Mouse (Mus musculus): ENCODE results near the gene Lrig2. TPM values are rescaled to one million over a fixed set of nuclear protein-coding genes. Genes with fewer than 3 reads are reported as not detected.

Gene Lrig2
- polyA plus RNA-seq, 1 experiment from 2014 or later, result 30.7 TPM

GRCm38 (mm10) chr3:104517161-104517560, 5.4 kb upstream of the Lrig2 start:
- H3K4me3 ChIP-seq (ENCODE audit: low read depth, low read length), result no peak overlapping the region
- no peaks in the 10 kb centered on the region for H3K27me3 ChIP-seq (ENCODE audit: control insufficient read depth, insufficient read depth, low read depth, low read length)
- no peaks in the 10 kb centered on the region for H3K36me3 ChIP-seq (ENCODE audit: control insufficient read depth, insufficient read depth, low read length)
- H3K9me3 ChIP-seq (replicated peaks; ENCODE audit: control insufficient read depth, low read length, poor library complexity, severe bottlenecking), result no peaks in the 10 kb centered on the region
- H3K4me2 ChIP-seq (ENCODE audit: low read length), result no peak overlapping the region
- no peak overlapping the region for H3K27ac ChIP-seq (ENCODE audit: low read length)
- H3K9ac ChIP-seq (ENCODE audit: low read depth, low read length), result no peak overlapping the region
- ATAC-seq, result no peak
- 86% methylated on average over 5 of the region's 5 CpGs for WGBS
- peaks cover 3% of the 10 kb centered on the region for H3K4me1 ChIP-seq (ENCODE audit: control insufficient read depth, insufficient read depth, low read length)

GRCm38 (mm10) chr3:104514510-104514909, 2.8 kb upstream of the Lrig2 start:
- Histone ChIP-seq H3K36me3 (ENCODE audit: control insufficient read depth, insufficient read depth, low read length) (no peaks in the 10 kb centered on the region), H3K27ac (ENCODE audit: low read length) (no peak overlapping the region), H3K27me3 (ENCODE audit: control insufficient read depth, insufficient read depth, low read depth, low read length) (no peaks in the 10 kb centered on the region), H3K4me3 (ENCODE audit: low read depth, low read length) (no peak overlapping the region), H3K9ac (ENCODE audit: low read depth, low read length) (no peak overlapping the region), H3K9me3 (replicated peaks; ENCODE audit: control insufficient read depth, low read length, poor library complexity, severe bottlenecking) (no peaks in the 10 kb centered on the region), H3K4me1 (ENCODE audit: control insufficient read depth, insufficient read depth, low read length) (peaks cover 9% of the 10 kb centered on the region), H3K4me2 (ENCODE audit: low read length) (no peak overlapping the region)
- 86% methylated on average over 2 of the region's 2 CpGs for WGBS
- ATAC-seq, result no peak

- Histone ChIP-seq H3K27me3 (ENCODE audit: control insufficient read depth, insufficient read depth, low read depth, low read length) (no peaks in the 10 kb centered on the region), H3K9me3 (replicated peaks; ENCODE audit: control insufficient read depth, low read length, poor library complexity, severe bottlenecking) (no peaks in the 10 kb centered on the region), H3K27ac (ENCODE audit: low read length) (peak overlapping the region; percentile 99), H3K4me2 (ENCODE audit: low read length) (peak overlapping the region; percentile 68), H3K4me1 (ENCODE audit: control insufficient read depth, insufficient read depth, low read length) (peaks cover 26% of the 10 kb centered on the region), H3K36me3 (ENCODE audit: control insufficient read depth, insufficient read depth, low read length) (no peaks in the 10 kb centered on the region), H3K4me3 (ENCODE audit: low read depth, low read length) (peak overlapping the region; percentile 74), H3K9ac (ENCODE audit: low read depth, low read length) (peak overlapping the region; percentile 79)
- ATAC-seq, result no peak
- WGBS, result 23% methylated on average over 5 of the region's 5 CpGs
These were observed 668 bp upstream of the Lrig2 start for GRCm38 (mm10) chr3:104512424-104512748.

GRCm38 (mm10) chr3:104510771-104511429, 818 bp downstream of the Lrig2 start:
- Histone ChIP-seq H3K4me1 (ENCODE audit: control insufficient read depth, insufficient read depth, low read length) (peaks cover 26% of the 10 kb centered on the region), H3K27ac (ENCODE audit: low read length) (peak overlapping the region; percentile 99), H3K36me3 (ENCODE audit: control insufficient read depth, insufficient read depth, low read length) (no peaks in the 10 kb centered on the region), H3K9ac (ENCODE audit: low read depth, low read length) (peak overlapping the region; percentile 88), H3K4me2 (ENCODE audit: low read length) (peak overlapping the region; percentile 63), H3K27me3 (ENCODE audit: control insufficient read depth, insufficient read depth, low read depth, low read length) (no peaks in the 10 kb centered on the region), H3K4me3 (ENCODE audit: low read depth, low read length) (peak overlapping the region; percentile 74), H3K9me3 (replicated peaks; ENCODE audit: control insufficient read depth, low read length, poor library complexity, severe bottlenecking) (no peaks in the 10 kb centered on the region)
- peak; percentile 55 for ATAC-seq
- WGBS, result under 1% methylated on average over 14 of the region's 14 CpGs

- Histone ChIP-seq H3K36me3 (ENCODE audit: control insufficient read depth, insufficient read depth, low read length) (no peaks in the 10 kb centered on the region), H3K27ac (ENCODE audit: low read length) (no peak overlapping the region), H3K4me1 (ENCODE audit: control insufficient read depth, insufficient read depth, low read length) (peaks cover 4% of the 10 kb centered on the region; the same call in 1 of the 2 replicates), H3K27me3 (ENCODE audit: control insufficient read depth, insufficient read depth, low read depth, low read length) (no peaks in the 10 kb centered on the region), H3K4me3 (ENCODE audit: low read depth, low read length) (no peak overlapping the region), H3K9ac (ENCODE audit: low read depth, low read length) (no peak overlapping the region), H3K9me3 (replicated peaks; ENCODE audit: control insufficient read depth, low read length, poor library complexity, severe bottlenecking) (no peaks in the 10 kb centered on the region), H3K4me2 (ENCODE audit: low read length) (no peak overlapping the region)
- ATAC-seq, result no peak
- 79% methylated on average over 2 of the region's 2 CpGs for WGBS
These were observed 10.1 kb downstream of the Lrig2 start for GRCm38 (mm10) chr3:104501648-104502047.

GRCm38 (mm10) chr3:104500881-104501280, 10.8 kb downstream of the Lrig2 start:
- no peak for ATAC-seq
- no peaks in the 10 kb centered on the region for H3K27me3 ChIP-seq (ENCODE audit: control insufficient read depth, insufficient read depth, low read depth, low read length)
- peaks cover 5% of the 10 kb centered on the region; the same call in 1 of the 2 replicates for H3K36me3 ChIP-seq (ENCODE audit: control insufficient read depth, insufficient read depth, low read length)
- H3K27ac ChIP-seq (ENCODE audit: low read length), result no peak overlapping the region
- H3K4me3 ChIP-seq (ENCODE audit: low read depth, low read length), result no peak overlapping the region
- no peaks in the 10 kb centered on the region for H3K9me3 ChIP-seq (replicated peaks; ENCODE audit: control insufficient read depth, low read length, poor library complexity, severe bottlenecking)
- no peak overlapping the region for H3K4me2 ChIP-seq (ENCODE audit: low read length)
- WGBS, result 64% methylated on average over 2 of the region's 2 CpGs
- H3K9ac ChIP-seq (ENCODE audit: low read depth, low read length), result no peak overlapping the region
- peaks cover 4% of the 10 kb centered on the region; the same call in 1 of the 2 replicates for H3K4me1 ChIP-seq (ENCODE audit: control insufficient read depth, insufficient read depth, low read length)

GRCm38 (mm10) chr3:104496176-104496575, 15.5 kb downstream of the Lrig2 start:
- no peak overlapping the region for H3K4me2 ChIP-seq (ENCODE audit: low read length)
- peaks cover 1% of the 10 kb centered on the region; the same call in 1 of the 2 replicates for H3K4me1 ChIP-seq (ENCODE audit: control insufficient read depth, insufficient read depth, low read length)
- H3K27me3 ChIP-seq (ENCODE audit: control insufficient read depth, insufficient read depth, low read depth, low read length), result no peaks in the 10 kb centered on the region
- H3K4me3 ChIP-seq (ENCODE audit: low read depth, low read length), result no peak overlapping the region
- WGBS, result 97% methylated on average over 4 of the region's 4 CpGs
- no peak for ATAC-seq
- H3K36me3 ChIP-seq (ENCODE audit: control insufficient read depth, insufficient read depth, low read length), result peaks cover 10% of the 10 kb centered on the region; the same call in 1 of the 2 replicates
- H3K27ac ChIP-seq (ENCODE audit: low read length), result no peak overlapping the region
- no peak overlapping the region for H3K9ac ChIP-seq (ENCODE audit: low read depth, low read length)
- no peaks in the 10 kb centered on the region for H3K9me3 ChIP-seq (replicated peaks; ENCODE audit: control insufficient read depth, low read length, poor library complexity, severe bottlenecking)

- Histone ChIP-seq H3K9me3 (replicated peaks; ENCODE audit: control insufficient read depth, low read length, poor library complexity, severe bottlenecking) (no peaks in the 10 kb centered on the region), H3K27me3 (ENCODE audit: control insufficient read depth, insufficient read depth, low read depth, low read length) (no peaks in the 10 kb centered on the region), H3K36me3 (ENCODE audit: control insufficient read depth, insufficient read depth, low read length) (peaks cover 19% of the 10 kb centered on the region), H3K9ac (ENCODE audit: low read depth, low read length) (no peak overlapping the region), H3K27ac (ENCODE audit: low read length) (no peak overlapping the region), H3K4me3 (ENCODE audit: low read depth, low read length) (no peak overlapping the region), H3K4me2 (ENCODE audit: low read length) (no peak overlapping the region), H3K4me1 (ENCODE audit: control insufficient read depth, insufficient read depth, low read length) (no peaks in the 10 kb centered on the region)
- no peak for ATAC-seq
- WGBS, result 75% methylated on average over 1 of the region's 1 CpGs
These were observed 30.6 kb downstream of the Lrig2 start for GRCm38 (mm10) chr3:104480946-104481719.

GRCm38 (mm10) chr3:104478056-104478455, 33.7 kb downstream of the Lrig2 start:
- Histone ChIP-seq H3K9me3 (replicated peaks; ENCODE audit: control insufficient read depth, low read length, poor library complexity, severe bottlenecking) (no peaks in the 10 kb centered on the region), H3K4me3 (ENCODE audit: low read depth, low read length) (no peak overlapping the region), H3K4me2 (ENCODE audit: low read length) (no peak overlapping the region), H3K27ac (ENCODE audit: low read length) (no peak overlapping the region), H3K4me1 (ENCODE audit: control insufficient read depth, insufficient read depth, low read length) (no peaks in the 10 kb centered on the region), H3K27me3 (ENCODE audit: control insufficient read depth, insufficient read depth, low read depth, low read length) (no peaks in the 10 kb centered on the region), H3K36me3 (ENCODE audit: control insufficient read depth, insufficient read depth, low read length) (peaks cover 21% of the 10 kb centered on the region), H3K9ac (ENCODE audit: low read depth, low read length) (no peak overlapping the region)
- ATAC-seq, result no peak
- WGBS, result 100% methylated on average over 1 of the region's 1 CpGs
